Mouse (Mus musculus): ENCODE measurements at regions not wholly inside any gene's neighbourhood (a gene's known extent, or its start where the extent isn't known, plus 50 kb on each side); places are given as distances from the start of the nearest gene placed in this dataset.

GRCm38 (mm10) chr16:9359399-9360135, 529.7 kb downstream of the 1810013L24Rik start:
- TF ChIP-seq POLR2A (IDR thresholded peaks at IDR 0.05; ENCODE audit: borderline replicate concordance, low read depth, low read length) (no peak), CTCF (IDR thresholded peaks at IDR 0.05; ENCODE audit: low read depth, low read length) (no peak)

Measured in bone marrow macrophage, adult 2 months (primary cell).